Mouse (Mus musculus) granulocyte monocyte progenitor cell, adult 5-6 weeks (primary cell): ENCODE measurements at regions not wholly inside any gene's neighbourhood (a gene's known extent, or its start where the extent isn't known, plus 50 kb on each side); places are given as distances from the start of the nearest gene placed in this dataset.

ENCODE experiments used
- ATAC-seq: replicated peaks from 2 replicates; pipeline ENCODE4 v1.8.0; 2016; ENCODE audit warnings: mild to moderate bottlenecking, moderate TSS enrichment, inconsistent platforms; ENCODE audit not compliant: poor library complexity, severe bottlenecking

- ATAC-seq = no peak
Observed at GRCm38 (mm10) chr14:73730796-73731195, 69.8 kb downstream of the Gm21750 start.

- no peak for ATAC-seq
Observed at GRCm38 (mm10) chr14:73732161-73732560, 71.1 kb downstream of the Gm21750 start.

GRCm38 (mm10) chr14:73750790-73751189 lies 89.8 kb downstream of the Gm21750 start:
- ATAC-seq = no peak

- ATAC-seq = no peak
Observed at GRCm38 (mm10) chr14:73759986-73760385, 99.0 kb downstream of the Gm21750 start.

GRCm38 (mm10) chr14:73772964-73773363 lies 111.9 kb downstream of the Gm21750 start:
- no peak for ATAC-seq

- ATAC-seq = no peak
Observed at GRCm38 (mm10) chr14:73773810-73774209, 112.8 kb downstream of the Gm21750 start.

- peak; percentile 75 for ATAC-seq
Observed at GRCm38 (mm10) chr14:73776066-73776465, 115.0 kb downstream of the Gm21750 start.

- ATAC-seq = no peak
Observed at GRCm38 (mm10) chr14:73807169-73807568, 146.1 kb downstream of the Gm21750 start.

- ATAC-seq = peak; percentile 27; the same call in 1 of the 2 replicates
Observed at GRCm38 (mm10) chr14:73838890-73839289, 177.9 kb downstream of the Gm21750 start.

- ATAC-seq = no peak
Observed at GRCm38 (mm10) chr14:73861782-73862181, 200.8 kb downstream of the Gm21750 start.

GRCm38 (mm10) chr14:73874337-73874736 lies 213.3 kb downstream of the Gm21750 start:
- ATAC-seq = no peak

GRCm38 (mm10) chr14:73875916-73876315 lies 214.9 kb downstream of the Gm21750 start:
- no peak for ATAC-seq

- no peak for ATAC-seq
Observed at GRCm38 (mm10) chr14:73878267-73878666, 217.2 kb downstream of the Gm21750 start.

- ATAC-seq = no peak
Observed at GRCm38 (mm10) chr14:73878866-73879419, 217.9 kb downstream of the Gm21750 start.

GRCm38 (mm10) chr14:73891451-73891850 lies 230.4 kb downstream of the Gm21750 start:
- no peak for ATAC-seq

- no peak for ATAC-seq
Observed at GRCm38 (mm10) chr14:73894844-73895243, 233.8 kb downstream of the Gm21750 start.

- ATAC-seq = no peak
Observed at GRCm38 (mm10) chr14:73895266-73895665, 234.2 kb downstream of the Gm21750 start.

- ATAC-seq = no peak
Observed at GRCm38 (mm10) chr14:73899078-73899477, 238.1 kb downstream of the Gm21750 start.

- no peak for ATAC-seq
Observed at GRCm38 (mm10) chr14:73902085-73902713, 241.2 kb downstream of the Gm21750 start.

- no peak for ATAC-seq
Observed at GRCm38 (mm10) chr14:73913756-73914448, 252.9 kb downstream of the Gm21750 start.

- no peak for ATAC-seq
Observed at GRCm38 (mm10) chr14:73915990-73916389, 255.0 kb downstream of the Gm21750 start.

- peak; percentile 71 for ATAC-seq
Observed at GRCm38 (mm10) chr14:73931095-73931494, 270.1 kb downstream of the Gm21750 start.
